Mouse (Mus musculus) lung, postnatal 0 days (tissue): ENCODE measurements at regions not wholly inside any gene's neighbourhood (a gene's known extent, or its start where the extent isn't known, plus 50 kb on each side); places are given as distances from the start of the nearest gene placed in this dataset.

Source experiments
- ATAC-seq: fragments of 200-750 bp; cut with Nextera tagmentation; 2 replicates; pipeline ENCODE4 v1.8.0; 2017; ENCODE audit warnings: moderate library complexity
- DNase-seq: peaks from one replicate; pipeline ENCODE4 v3.0.0-alpha.2; 2016; ENCODE audit warnings: low spot score
- H3K27ac ChIP-seq: fragments of 300-500 bp; sonication (generic); 2 replicates; pipeline ENCODE4 v1.5.1; 2014; ENCODE audit warnings: antibody characterized with exemption, mild to moderate bottlenecking, low read length, mixed read lengths
- H3K27me3 ChIP-seq: fragments of 300-500 bp; sonication (generic); replicated peaks from 2 replicates; pipeline ENCODE4 v1.6.1; 2014; ENCODE audit warnings: low read length, mixed read lengths; ENCODE audit not compliant: insufficient read depth
- H3K36me3 ChIP-seq: fragments of 300-500 bp; sonication (generic); 2 replicates; pipeline ENCODE4 v1.6.1; 2014; ENCODE audit warnings: low read length, mixed read lengths; ENCODE audit not compliant: insufficient read depth
- H3K4me1 ChIP-seq: fragments of 300-500 bp; sonication (generic); 2 replicates; pipeline ENCODE4 v1.6.1; 2014; ENCODE audit warnings: antibody characterized with exemption, low read depth, low read length, mixed read lengths; ENCODE audit not compliant: insufficient read depth
- H3K4me2 ChIP-seq: fragments of 300-500 bp; sonication (generic); replicated peaks from 2 replicates; pipeline ENCODE4 v1.6.1; 2014; ENCODE audit warnings: low read depth, mild to moderate bottlenecking, low read length, moderate library complexity, mixed read lengths
- H3K4me3 ChIP-seq: fragments of 300-500 bp; sonication (generic); 2 replicates; pipeline ENCODE4 v1.5.1; 2014; ENCODE audit warnings: low read depth, low read length
- H3K9ac ChIP-seq: fragments of 300-500 bp; sonication (generic); replicated peaks from 2 replicates; pipeline ENCODE4 v1.6.1; 2014; ENCODE audit warnings: low read depth, mild to moderate bottlenecking
- H3K9me3 ChIP-seq: fragments of 300-500 bp; sonication (generic); 2 replicates; pipeline ENCODE4 v1.6.1; 2016; ENCODE audit warnings: low read length, mixed read lengths
- CTCF ChIP-seq: IDR thresholded peaks from 2 replicates; pipeline ENCODE4 v1.5.1; 2016; ENCODE audit warnings: antibody characterized with exemption, mild to moderate bottlenecking
- EP300 ChIP-seq: IDR thresholded peaks from 2 replicates; pipeline ENCODE4 v1.6.1; 2016; ENCODE audit warnings: antibody characterized with exemption, mild to moderate bottlenecking, control low read depth
- WGBS: fragments of 180-500 bp; shearing (Covaris S2); extraction: QIAGEN DNeasy Blood & Tissue Kit; methylation state at CpG from one replicate; pipeline ENCODE4 v1.1.7; 2014; 5-methylcytosine and 5-hydroxymethylcytosine counted together

DNA sequence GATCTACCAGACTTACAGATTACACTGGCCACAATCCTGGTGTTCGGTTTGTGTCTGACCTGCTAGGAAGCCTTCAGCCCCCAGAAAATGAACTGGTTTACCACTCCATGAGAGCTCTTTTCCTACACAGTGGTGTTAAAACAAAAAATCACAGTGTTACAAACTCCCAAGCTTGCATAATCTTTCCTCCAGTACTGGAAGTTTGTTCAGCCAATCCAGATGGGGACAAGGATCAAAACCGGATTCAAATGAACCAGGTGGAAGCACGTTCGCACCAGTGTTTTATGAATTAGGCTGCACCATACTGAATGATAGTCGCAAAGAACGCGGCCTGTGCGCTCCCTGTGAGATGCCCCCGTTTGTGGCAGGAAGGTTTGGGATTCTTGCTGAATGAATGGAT, 63.4 kb upstream of the Cited2 start:
- Histone ChIP-seq H3K9ac (no peak overlapping the region), H3K4me1 (no peaks in the 10 kb centered on the region), H3K27me3 (no peaks in the 10 kb centered on the region), H3K36me3 (no peaks in the 10 kb centered on the region), H3K4me2 (no peak overlapping the region), H3K27ac (no peak overlapping the region), H3K9me3 (no peaks in the 10 kb centered on the region), H3K4me3 (no peak overlapping the region)
- 91% methylated on average over 9 of the region's 9 CpGs for WGBS
- DNase-seq (no peak), ATAC-seq (no peak)
- TF ChIP-seq CTCF (no peak), EP300 (no peak)

DNA sequence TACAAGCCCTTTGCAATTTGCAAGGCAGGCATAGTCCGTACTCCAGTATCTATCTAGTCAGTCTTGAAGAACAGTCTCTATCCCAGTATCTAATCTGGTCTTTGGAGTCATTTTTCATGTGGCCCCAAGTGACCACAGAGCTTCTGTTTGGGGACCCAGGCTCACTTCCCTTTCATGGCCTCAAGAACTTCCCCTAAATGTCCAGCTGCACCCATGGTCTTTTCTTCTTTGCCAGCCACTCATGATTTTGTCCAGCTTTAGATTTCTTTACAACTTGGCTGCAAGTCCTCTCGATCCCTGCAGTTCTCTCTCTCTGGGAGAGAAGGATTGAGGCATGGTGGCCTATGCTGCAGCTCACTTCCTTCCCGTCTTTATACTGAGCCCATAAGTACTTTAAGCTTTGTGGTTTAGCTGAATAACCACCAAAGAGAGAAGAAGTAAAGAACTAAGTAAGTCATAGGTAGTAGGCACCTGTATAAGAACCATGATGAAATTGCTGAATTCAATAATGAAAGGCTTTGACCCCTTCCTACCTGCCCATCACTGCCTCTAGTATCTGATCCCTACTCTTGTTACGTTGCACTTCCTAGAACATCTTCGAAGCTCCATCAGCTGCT, 62.1 kb upstream of the Cited2 start:
- H3K9me3 ChIP-seq, result no peaks in the 10 kb centered on the region
- H3K4me3 ChIP-seq, result no peak overlapping the region
- no peak for DNase-seq
- 92% methylated on average over 5 of the region's 5 CpGs for WGBS
- no peak for ATAC-seq
- H3K27me3 ChIP-seq, result no peaks in the 10 kb centered on the region
- no peaks in the 10 kb centered on the region for H3K36me3 ChIP-seq
- no peaks in the 10 kb centered on the region for H3K4me1 ChIP-seq
- no peak overlapping the region for H3K4me2 ChIP-seq
- TF ChIP-seq EP300, result no peak
- TF ChIP-seq CTCF, result no peak
- H3K27ac ChIP-seq, result no peak overlapping the region
- H3K9ac ChIP-seq, result no peak overlapping the region

DNA sequence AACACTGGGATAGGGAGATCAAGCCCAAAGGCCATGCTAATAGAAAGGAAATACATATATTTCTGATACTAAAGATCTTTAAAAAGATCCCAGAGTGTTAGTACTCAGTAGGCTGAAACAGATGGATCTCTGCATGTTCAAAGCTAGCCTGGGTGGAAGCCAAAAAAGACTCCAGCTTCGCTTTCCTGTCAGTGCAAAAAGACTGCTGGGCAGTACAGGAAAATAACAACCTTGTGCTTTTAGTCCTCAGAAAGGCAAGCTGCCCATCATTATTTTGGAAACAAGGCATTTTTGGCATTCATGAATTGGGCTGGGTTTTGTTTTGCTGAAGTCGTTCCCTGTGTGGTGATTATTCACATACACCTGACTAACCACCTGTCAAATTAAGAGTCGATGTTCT, 56.9 kb upstream of the Cited2 start:
- Histone ChIP-seq H3K9me3 (no peaks in the 10 kb centered on the region), H3K4me3 (no peak overlapping the region), H3K4me2 (no peak overlapping the region), H3K27me3 (no peaks in the 10 kb centered on the region), H3K4me1 (no peaks in the 10 kb centered on the region), H3K9ac (no peak overlapping the region), H3K27ac (no peak overlapping the region), H3K36me3 (no peaks in the 10 kb centered on the region)
- ATAC-seq (no peak), DNase-seq (no peak)
- TF ChIP-seq CTCF, result no peak
- no peak for TF ChIP-seq EP300
- 74% methylated on average over 3 of the region's 3 CpGs for WGBS

DNA sequence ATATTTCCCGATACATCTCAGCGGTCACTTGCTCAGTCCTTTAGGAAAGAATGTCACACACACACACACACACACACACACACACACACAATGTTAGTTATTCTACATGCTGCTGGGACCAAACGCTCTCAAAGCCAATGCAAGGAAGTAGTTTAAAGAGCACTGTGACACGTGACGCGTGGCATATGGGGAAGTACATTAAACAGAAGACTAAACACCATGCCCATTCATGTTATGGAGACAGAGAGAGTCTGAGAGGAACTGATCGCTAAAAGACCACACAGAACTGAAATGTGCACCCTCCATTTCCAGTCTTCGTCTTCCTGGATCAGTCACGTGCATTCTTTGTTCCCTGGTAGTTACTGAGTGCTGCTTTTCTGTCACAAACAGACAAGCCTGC, 53.6 kb upstream of the Cited2 start:
- H3K4me2 ChIP-seq, result no peak overlapping the region
- ATAC-seq (no peak), DNase-seq (no peak)
- H3K4me1 ChIP-seq, result no peaks in the 10 kb centered on the region
- H3K9me3 ChIP-seq, result no peaks in the 10 kb centered on the region
- no peak overlapping the region for H3K27ac ChIP-seq
- no peaks in the 10 kb centered on the region for H3K27me3 ChIP-seq
- WGBS, result 76% methylated on average over 9 of the region's 9 CpGs
- no peaks in the 10 kb centered on the region for H3K36me3 ChIP-seq
- H3K9ac ChIP-seq, result no peak overlapping the region
- no peak overlapping the region for H3K4me3 ChIP-seq
- no peak for TF ChIP-seq EP300
- TF ChIP-seq CTCF, result no peak
